Mouse (Mus musculus) heart, postnatal 10 days (tissue): ENCODE measurements around the gene Zcchc17. TPM values are rescaled to one million over a fixed set of nuclear protein-coding genes. Genes with fewer than 3 reads are reported as not detected.

Source experiments
- DNase-seq, 2 experiments: peaks; one replicate each; pipeline ENCODE4 v3.0.0; 2021
- intact Hi-C: fragments of 180-260 bp; cut with DNase I; formaldehyde crosslinking; loops from one replicate; pipeline ENCODE4 v1.15.1; 2025
- total RNA-seq, 2 experiments: library from RNA; stranded (reverse); gene quantifications; 2 replicates each; pipeline ENCODE4 v1.2.3; 2021

The Zcchc17 gene
- 10 to 100 TPM; 24.6 to 25.4 TPM for total RNA-seq

DNA sequence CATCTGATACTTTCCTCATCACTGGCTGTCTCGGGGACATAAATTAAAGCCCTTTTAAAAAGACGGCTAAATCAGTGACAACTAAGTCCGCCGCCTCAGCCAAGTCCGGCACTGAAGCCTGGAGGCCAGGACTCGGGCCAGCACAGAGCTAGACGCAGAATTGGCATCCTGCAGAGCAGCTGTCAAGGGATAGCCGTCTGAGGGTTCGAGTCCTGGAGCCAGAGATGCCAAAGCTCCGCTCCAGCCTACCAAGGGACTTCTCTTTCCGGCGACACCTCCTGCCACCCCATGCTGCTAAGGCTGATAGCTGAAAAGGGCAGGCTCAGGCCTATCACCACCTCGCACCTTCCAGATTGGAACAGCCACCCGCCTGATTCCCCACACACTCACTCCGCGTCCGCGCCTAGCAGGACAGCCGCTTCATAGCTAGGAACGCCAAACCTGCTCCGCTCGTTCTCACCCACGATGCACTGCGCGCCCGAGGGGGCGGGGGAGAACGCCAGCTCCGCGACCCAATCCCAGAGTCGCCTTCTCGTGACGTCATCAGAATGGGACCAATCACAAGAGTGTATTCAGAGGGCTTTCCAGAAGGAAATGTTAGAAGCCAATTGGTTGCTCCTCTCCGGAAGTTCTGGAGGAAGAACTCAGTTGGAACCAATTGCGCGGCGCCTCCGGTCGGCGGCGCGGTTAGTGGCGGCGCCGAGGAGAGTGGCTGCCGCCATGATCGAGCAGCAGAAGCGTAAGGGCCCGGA lies at the start of gene Zcchc17, which contains the start of gene Snrnp40:
Zcchc17 (minus strand) TSS at position 458 of the 752 bp plus-strand sequence.
Snrnp40 (plus strand) TSS at position 647 of the 752 bp plus-strand sequence.
- peak; percentile 100 for DNase-seq
- intact Hi-C loops = no loop called here

DNA sequence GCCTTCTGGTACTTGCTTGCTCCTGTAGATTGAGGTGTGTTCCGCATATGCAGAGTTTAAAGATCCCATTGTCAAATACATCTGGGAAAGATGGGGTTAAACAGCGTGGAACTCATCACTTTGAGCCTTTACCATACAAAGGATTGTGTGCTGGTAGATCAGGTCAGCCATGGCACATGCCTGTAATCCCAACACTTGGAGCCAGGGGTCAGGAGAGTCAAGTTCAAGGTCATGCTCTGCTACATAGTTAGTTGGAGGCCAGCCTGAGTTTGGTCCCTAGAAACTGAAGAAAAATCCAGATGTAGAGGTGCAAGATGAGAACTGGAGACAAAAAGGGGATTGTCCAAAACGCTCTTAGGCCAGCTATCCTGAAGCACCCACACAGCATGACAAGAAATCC lies 31.5 kb upstream of the Zcchc17 start:
- intact Hi-C loops = no loop called here
- peak; percentile 20 to 27 for DNase-seq

- DNase-seq = no peak
- intact Hi-C loops = no loop called here
Observed at GRCm38 (mm10) chr4:130389927-130390326, 30.2 kb upstream of the Zcchc17 start.

GRCm38 (mm10) chr4:130389496-130389895 lies 29.8 kb upstream of the Zcchc17 start:
- intact Hi-C loops = no loop called here
- peak; percentile 73 to 74 for DNase-seq

DNA sequence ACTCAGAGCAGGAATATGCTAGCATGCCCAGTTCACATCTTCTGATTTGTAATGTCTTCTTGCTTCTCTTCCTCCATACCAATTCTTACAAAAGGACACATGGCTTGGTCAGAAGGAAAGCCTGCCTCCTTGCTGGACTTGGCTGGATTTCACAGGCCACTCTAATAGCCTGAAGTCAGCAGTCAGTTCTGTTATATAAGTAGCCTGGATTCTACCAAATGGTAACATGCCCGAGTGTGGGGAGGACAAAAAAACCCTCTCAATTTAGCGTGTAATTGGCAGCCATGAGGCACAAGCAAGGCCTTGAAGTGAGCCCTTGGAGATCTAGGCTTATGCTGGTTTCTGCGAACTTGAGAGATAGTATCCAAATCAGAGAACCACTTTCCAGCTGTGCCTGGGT lies 27.5 kb upstream of the Zcchc17 start:
- no peak for DNase-seq
- intact Hi-C loops = no loop called here

DNA sequence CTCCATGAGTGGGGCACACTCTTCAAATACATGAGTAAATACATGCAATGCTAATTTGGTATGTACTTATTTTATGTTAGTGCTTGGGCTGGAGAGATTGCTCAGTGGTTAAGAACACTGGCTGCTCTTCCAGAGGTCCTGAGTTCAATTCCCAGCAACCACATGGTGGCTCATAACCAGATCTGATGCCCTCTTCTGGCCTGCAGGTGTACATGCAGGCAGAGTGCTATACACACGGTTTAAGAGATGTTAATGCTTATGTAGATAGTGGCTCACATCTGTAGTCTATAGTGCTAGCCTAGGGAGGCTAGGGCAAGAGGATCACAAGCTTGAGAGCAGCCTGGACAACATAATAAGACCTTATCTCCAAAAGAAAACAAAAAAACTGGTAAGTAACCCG lies 20.7 kb upstream of the Zcchc17 start:
- no peak for DNase-seq
- intact Hi-C loops = no loop called here

GRCm38 (mm10) chr4:130379181-130379580 lies 19.4 kb upstream of the Zcchc17 start:
- intact Hi-C loops = no loop called here
- DNase-seq = no peak

GRCm38 (mm10) chr4:130377500-130377899 lies 17.8 kb upstream of the Zcchc17 start:
- intact Hi-C loops = no loop called here
- DNase-seq = no peak

- no peak for DNase-seq
- intact Hi-C loops = no loop called here
Observed at GRCm38 (mm10) chr4:130376675-130377074, 16.9 kb upstream of the Zcchc17 start.

DNA sequence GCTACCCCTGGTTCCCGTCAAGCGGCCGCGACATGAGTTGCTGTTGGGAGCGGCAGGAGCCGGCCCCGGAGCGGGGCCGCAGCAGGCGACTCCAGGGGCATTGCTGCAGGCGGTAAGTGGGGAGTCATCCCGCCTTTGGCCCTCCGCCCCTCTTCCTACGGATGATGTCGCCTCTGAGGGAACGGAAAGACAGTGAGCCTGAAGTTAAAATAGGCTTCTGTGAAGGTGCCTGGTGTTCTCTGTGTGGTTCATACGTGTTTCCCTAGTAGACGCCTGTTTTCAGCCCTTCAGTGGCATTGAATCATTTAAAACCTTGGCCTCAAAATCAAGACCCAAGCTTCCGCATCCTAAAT lies 471 bp upstream of the Zcchc17 start:
- intact Hi-C loops = no loop called here
- DNase-seq = no peak

- DNase-seq = no peak
- intact Hi-C loops = no loop called here
Observed at GRCm38 (mm10) chr4:130357946-130358345, 1.8 kb downstream of the Zcchc17 start.

GRCm38 (mm10) chr4:130352588-130352987 lies 7.2 kb downstream of the Zcchc17 start:
- no peak for DNase-seq
- intact Hi-C loops = no loop called here

GRCm38 (mm10) chr4:130350690-130351422 lies 8.9 kb downstream of the Zcchc17 start:
- intact Hi-C loops = no loop called here
- DNase-seq = no peak

GRCm38 (mm10) chr4:130349666-130350065 lies 10.1 kb downstream of the Zcchc17 start:
- no peak for DNase-seq
- intact Hi-C loops = no loop called here

- intact Hi-C loops = loop anchor here (1.0 kb wide), 1 partner anchor 193 kb away; no protein-coding TSS in a partner anchor
- DNase-seq = peak; percentile 60 to 73
Observed at GRCm38 (mm10) chr4:130341691-130342090, 18.1 kb downstream of the Zcchc17 start.

DNA sequence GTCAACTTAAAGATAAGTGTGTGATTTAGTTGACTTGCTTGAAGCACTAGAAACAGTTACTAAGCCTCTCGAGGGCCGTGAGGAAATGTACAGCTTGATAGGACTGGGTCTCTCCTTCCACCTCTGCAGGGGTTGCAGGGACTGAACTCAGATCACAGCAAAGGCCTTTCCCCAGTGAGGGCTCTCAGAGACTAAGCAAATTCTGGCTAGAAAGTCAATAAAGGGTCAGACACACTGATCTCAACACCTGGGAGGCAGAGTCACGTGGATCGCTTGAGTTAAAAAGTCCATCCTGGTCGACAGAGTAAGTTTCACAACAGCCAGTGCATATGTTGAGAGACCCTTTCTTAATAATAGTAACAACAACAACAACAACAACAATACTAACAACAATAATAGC lies 23.9 kb downstream of the Zcchc17 start:
- no peak for DNase-seq
- intact Hi-C loops = no loop called here

DNA sequence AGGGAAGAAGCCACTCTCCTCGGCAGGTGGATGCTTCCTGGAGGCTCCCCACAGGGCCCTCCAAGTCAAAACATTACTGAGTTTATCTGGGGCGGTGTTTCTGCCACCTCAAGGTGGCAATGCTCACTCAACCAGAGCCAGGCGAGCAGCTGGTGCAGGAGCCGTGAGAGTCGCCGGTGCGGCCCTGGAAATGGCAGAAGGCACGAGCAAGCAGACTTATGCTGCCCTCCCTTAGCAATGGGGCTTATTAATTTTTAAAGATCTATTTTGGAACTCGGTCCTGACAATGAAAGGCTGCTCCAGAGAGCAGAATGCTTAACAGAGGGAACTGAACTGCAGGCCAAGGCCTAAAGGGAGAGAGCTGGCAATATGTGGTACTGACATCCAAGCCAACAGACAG lies 32.4 kb downstream of the Zcchc17 start:
- no peak for DNase-seq
- intact Hi-C loops = no loop called here

DNA sequence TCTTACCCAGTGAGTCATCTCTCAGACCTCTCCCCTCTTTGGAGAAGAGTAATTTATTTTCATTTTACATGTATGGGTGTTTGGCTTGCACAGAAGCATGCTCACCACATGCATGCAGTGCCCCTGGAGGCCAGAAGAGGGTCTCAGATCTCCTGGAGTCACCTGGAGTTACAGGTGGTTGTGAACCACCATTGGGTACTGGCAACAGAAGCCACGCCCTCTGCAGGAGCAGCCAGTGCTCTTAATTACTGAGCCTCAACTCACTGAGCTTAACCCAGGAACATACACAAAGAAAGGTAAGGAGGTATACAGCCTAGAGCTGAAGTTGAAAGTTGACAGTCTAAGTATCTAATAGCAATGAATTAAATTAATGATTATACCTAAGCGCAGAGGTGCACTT lies 34.3 kb downstream of the Zcchc17 start:
- DNase-seq = no peak
- intact Hi-C loops = no loop called here

GRCm38 (mm10) chr4:130323607-130324006 lies 36.1 kb downstream of the Zcchc17 start:
- intact Hi-C loops = no loop called here
- DNase-seq = peak; percentile 82 to 87

GRCm38 (mm10) chr4:130323165-130323564 lies 36.6 kb downstream of the Zcchc17 start:
- DNase-seq = no peak
- intact Hi-C loops = no loop called here

GRCm38 (mm10) chr4:130322567-130322966 lies 37.2 kb downstream of the Zcchc17 start:
- no peak for DNase-seq
- intact Hi-C loops = no loop called here

DNA sequence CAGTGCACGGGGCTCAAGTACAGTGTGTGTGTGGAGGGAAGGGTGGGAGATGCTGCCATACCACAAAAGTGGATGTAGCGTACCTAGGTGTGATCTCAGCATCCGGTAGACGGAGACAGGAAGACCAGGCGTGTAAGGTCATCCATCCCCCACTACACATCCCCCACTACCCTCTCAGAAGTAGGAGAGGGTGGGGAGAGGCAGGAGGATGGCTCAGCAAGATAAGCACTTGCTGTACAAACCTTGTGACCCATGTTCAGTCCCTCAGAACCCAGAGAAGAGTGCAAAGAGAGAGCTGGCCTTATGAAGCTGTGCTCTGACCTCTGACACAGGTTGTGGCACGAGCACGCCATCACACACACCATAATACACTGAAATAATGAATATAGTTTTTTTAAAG lies 38.1 kb downstream of the Zcchc17 start:
- DNase-seq = no peak
- intact Hi-C loops = no loop called here
